Mouse (Mus musculus) megakaryocyte, embryonic 14.5 days (primary cell): ENCODE measurements at regions not wholly inside any gene's neighbourhood (a gene's known extent, or its start where the extent isn't known, plus 50 kb on each side); places are given as distances from the start of the nearest gene placed in this dataset.

Experiments
- H3K27me3 ChIP-seq: replicated peaks from 2 replicates; pipeline ENCODE3; 2012; ENCODE audit warnings: inconsistent platforms
- H3K36me3 ChIP-seq: replicated peaks from 2 replicates; pipeline ENCODE3; 2012; ENCODE audit warnings: low read length, inconsistent platforms, mixed read lengths
- H3K4me1 ChIP-seq: 2 replicates; pipeline ENCODE4 v1.6.1; 2012; ENCODE audit warnings: inconsistent platforms
- H3K4me3 ChIP-seq: replicated peaks from 2 replicates; pipeline ENCODE3; 2012; ENCODE audit warnings: moderate library complexity, mild to moderate bottlenecking, inconsistent platforms
- H3K9me3 ChIP-seq: 2 replicates; pipeline ENCODE4 v1.6.1; 2012; ENCODE audit warnings: inconsistent platforms
- FLI1 ChIP-seq: IDR thresholded peaks from 2 replicates; pipeline ENCODE4 v1.6.1; 2012; ENCODE audit warnings: low read length, inconsistent platforms, mixed read lengths
- GATA1 ChIP-seq: IDR thresholded peaks from 3 replicates; pipeline ENCODE4 v1.6.1; 2012; ENCODE audit warnings: mixed read lengths, low read length, inconsistent platforms, borderline replicate concordance

DNA sequence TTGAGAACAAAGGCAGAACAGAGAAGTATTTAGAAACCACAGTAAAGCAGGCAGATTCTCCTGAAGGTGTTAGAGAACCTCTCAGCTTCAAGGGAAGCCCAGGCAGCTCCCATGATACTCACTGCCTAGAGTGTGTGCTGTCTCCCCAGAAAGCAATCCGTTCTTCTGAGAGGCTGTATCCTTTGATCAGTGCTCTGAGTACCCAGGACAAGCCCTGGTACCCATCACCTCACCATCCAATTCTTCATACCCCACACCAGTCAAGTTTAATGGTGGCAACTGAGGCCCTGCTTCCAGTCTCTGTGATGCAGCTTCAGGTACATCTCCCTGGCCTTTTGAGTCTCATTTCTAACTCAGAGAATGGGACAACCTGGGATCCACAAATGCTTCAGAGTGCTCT, 242.1 kb upstream of the Xylt1 start:
- Histone ChIP-seq H3K4me1 (no peaks in the 10 kb centered on the region), H3K36me3 (no peaks in the 10 kb centered on the region), H3K4me3 (no peak overlapping the region), H3K27me3 (no peaks in the 10 kb centered on the region), H3K9me3 (peaks cover 23% of the 10 kb centered on the region)
- TF ChIP-seq FLI1 (no peak), GATA1 (no peak)

DNA sequence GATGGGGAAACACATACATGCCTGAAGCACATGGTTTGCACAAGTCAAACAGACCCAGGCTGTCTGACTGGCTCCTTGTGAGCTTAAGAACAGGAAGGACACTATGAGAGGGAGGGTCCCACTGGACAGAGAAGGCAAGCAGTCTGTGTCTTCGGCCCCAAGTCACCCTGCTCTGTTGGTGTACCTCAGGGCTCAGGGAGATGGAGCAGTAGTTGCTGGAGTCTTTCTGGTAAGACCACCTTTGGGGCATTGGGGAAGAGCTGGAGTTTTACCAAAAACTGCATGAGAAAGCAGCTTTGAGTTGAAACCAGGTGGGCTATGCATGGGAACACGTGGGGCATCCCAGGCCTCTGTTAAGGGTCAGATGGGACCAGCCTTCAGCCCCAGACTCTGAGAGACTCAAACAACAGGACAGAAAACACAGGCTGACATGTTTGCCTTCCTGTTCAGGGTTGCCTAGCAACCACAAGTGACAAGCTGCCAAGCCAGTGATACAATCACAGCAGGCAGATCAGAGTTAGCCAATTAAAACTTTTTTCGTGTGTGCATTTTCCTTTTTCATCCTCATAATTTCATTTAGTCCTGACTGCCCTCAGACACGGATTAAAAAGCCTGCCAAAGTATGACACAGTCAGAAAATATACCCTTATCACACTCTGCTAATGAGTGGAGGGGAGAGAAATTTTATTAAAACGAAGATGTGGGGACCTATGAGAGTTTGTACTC, 241.4 kb upstream of the Xylt1 start:
- no peak overlapping the region for H3K4me3 ChIP-seq
- TF ChIP-seq FLI1 (no peak), GATA1 (no peak)

DNA sequence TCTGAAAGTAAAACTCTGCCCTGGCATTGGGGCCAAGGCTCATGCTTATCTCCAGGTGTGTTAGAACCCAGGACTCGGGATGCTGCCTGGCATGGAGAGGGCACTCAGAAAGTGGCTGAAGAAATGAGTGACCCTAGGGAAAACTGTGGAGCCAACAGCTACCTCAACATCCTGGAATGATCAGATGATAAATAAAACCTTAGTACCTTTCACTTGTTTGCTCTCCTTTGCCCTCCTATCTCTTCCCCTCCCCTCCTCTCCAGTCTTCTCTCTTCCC, 240.9 kb upstream of the Xylt1 start:
- Histone ChIP-seq H3K4me3 (no peak overlapping the region), H3K36me3 (no peaks in the 10 kb centered on the region), H3K27me3 (no peaks in the 10 kb centered on the region), H3K4me1 (no peaks in the 10 kb centered on the region), H3K9me3 (peaks cover 18% of the 10 kb centered on the region)
- TF ChIP-seq GATA1, result no peak
- TF ChIP-seq FLI1, result no peak

More for the DNA sequence above, 241.4 kb upstream of the Xylt1 start:
- Histone ChIP-seq H3K36me3 (no peaks in the 10 kb centered on the region), H3K27me3 (no peaks in the 10 kb centered on the region), H3K4me1 (no peaks in the 10 kb centered on the region), H3K9me3 (peaks cover 23% of the 10 kb centered on the region)

DNA sequence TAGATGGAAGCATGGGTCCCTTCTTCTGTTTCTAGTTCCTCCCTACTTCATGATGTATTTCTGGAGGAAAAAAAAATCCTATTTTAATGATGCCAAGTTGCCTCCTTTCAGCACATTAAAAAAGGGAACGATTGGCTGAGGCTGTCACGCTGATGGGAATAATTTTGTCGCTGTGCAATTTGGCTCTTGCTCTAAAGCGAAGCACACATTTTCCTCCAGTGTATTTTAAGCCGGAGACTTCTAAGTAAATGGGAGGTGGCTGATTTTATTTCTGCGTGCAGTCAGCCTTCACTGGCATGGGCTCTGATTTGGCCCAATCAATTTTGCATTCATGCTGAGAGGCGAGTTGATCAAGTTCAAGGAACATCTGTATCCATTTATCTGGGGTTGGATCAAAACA, 234.0 kb upstream of the Xylt1 start:
- TF ChIP-seq GATA1 (no peak), FLI1 (no peak)
- Histone ChIP-seq H3K4me3 (no peak overlapping the region), H3K9me3 (no peaks in the 10 kb centered on the region), H3K4me1 (no peaks in the 10 kb centered on the region), H3K27me3 (no peaks in the 10 kb centered on the region), H3K36me3 (no peaks in the 10 kb centered on the region)

DNA sequence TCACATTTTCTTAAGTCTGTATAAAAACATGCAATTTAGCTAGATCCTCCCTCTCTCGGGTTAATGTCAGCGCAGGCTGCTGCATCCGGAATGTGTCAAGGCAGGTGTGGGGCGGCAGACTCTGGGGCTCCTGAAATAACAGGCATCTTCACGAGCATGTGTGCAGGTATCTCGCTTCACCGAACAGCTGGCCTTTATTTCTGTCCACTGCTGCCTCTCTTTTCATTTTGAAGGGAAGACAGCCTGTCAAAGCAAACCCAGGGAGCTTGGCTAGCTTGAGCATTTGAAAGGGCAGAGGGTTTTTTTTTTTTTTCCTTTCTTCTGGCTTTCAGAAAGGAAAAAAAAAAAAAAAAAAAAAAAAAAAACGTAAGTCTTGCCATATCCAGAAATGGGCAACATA, 230.4 kb upstream of the Xylt1 start:
- TF ChIP-seq GATA1 (no peak), FLI1 (no peak)
- Histone ChIP-seq H3K9me3 (no peaks in the 10 kb centered on the region), H3K4me3 (no peak overlapping the region), H3K36me3 (no peaks in the 10 kb centered on the region), H3K27me3 (no peaks in the 10 kb centered on the region), H3K4me1 (no peaks in the 10 kb centered on the region)

DNA sequence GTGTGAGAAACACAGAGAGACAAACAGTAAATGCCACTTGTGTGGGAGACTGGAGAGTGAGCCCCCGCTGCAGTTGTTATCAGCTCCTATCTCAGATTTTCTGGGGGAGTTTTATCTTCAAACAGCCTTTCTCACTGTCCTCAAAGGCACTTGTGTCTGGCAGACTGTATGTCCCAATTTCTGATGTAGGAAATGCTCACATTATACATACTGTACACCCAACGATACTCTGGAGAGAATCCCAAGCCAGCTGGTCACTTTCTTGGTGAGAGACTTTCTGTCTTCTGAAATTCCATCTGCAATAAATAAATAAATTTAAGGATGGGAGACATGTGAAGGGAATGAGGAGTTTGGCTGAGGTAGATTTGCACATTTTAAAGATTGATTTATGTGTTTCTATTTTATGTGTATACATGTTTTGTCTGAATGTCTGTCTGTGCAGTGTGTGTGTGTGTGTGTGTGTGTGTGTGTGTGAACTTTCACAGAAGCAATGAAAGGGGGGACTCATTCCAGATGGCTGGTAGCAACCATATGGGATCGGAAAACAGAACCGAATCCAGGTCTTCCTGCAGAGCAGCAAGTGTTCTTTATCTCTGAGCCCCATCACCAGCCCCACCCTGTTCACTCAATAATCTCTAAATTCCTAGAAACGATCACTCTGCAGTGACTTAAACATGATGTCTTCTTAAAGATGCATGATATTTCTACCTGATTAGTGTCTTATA, 226.8 kb upstream of the Xylt1 start:
- TF ChIP-seq FLI1 (no peak), GATA1 (no peak)
- H3K4me1 ChIP-seq, result no peaks in the 10 kb centered on the region
- no peaks in the 10 kb centered on the region for H3K9me3 ChIP-seq
- no peaks in the 10 kb centered on the region for H3K27me3 ChIP-seq
- no peak overlapping the region for H3K4me3 ChIP-seq
- no peaks in the 10 kb centered on the region for H3K36me3 ChIP-seq

DNA sequence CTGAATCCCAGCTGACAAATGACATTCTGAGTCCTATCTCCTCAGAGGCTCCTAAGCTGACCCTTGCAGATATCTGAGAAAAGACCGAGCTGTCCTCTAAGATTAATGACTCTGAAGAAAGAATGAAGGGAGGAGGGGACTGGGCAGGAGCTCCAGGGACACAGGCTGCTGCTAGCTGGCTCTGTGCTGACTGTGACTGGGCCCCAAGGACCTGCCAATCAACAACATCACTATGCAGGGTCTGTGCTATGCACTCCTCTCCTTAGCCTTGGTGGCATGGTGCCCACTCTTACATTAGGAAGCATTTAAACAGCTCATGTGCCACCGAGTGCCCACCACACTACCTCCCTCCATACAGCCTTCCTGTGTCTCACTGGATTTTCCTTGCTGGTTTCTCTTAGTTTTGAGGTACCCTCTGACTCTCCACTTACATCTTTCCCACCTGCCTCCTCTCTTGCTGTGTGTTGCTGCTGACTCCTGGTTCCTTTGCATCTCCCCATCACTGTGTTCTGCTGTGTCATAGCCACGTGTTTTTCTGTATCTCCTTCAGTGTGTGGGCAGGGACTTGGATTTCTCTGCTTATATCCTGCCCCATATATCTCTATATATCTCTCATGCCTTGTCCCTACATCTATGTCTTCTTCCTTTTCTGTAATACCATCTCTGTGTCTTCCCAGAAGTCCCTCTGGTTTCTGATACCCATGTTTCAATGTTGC, 219.4 kb upstream of the Xylt1 start:
- no peaks in the 10 kb centered on the region for H3K27me3 ChIP-seq
- H3K36me3 ChIP-seq, result no peaks in the 10 kb centered on the region
- TF ChIP-seq GATA1, result no peak
- TF ChIP-seq FLI1, result no peak
- peak overlapping the region; percentile 17 for H3K4me3 ChIP-seq
- no peaks in the 10 kb centered on the region for H3K9me3 ChIP-seq
- H3K4me1 ChIP-seq, result peaks cover 6% of the 10 kb centered on the region

DNA sequence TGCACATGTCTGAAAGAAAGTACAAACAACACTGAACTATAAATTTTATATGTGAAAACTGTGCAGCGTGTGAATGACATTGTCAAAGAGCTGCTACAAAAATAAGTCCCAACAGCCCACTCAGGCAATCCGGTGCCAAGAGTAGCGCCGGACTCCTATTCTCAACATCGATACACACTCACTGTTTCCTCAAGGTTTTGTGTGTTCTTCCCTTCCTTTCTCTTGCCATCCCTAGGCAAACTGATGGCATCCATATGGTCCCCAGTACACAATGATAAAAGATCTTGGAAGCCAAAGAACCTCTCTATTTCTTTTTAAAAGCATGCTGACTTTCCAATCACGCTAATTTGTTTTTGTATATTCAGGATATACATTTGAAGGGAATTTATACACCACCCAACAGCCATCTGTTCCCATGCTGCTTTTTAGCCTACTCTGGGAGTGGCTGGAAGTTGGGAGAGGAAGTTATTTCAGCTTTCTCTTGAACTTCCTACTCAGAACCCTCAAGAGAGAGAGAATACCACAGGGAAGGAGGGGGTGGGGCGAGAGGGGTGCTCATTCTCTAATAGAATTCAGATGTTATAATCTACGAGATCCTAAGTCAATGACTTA, 205.9 kb upstream of the Xylt1 start:
- TF ChIP-seq GATA1 (no peak), FLI1 (no peak)
- no peak overlapping the region for H3K4me3 ChIP-seq
- no peaks in the 10 kb centered on the region for H3K36me3 ChIP-seq
- H3K27me3 ChIP-seq, result no peaks in the 10 kb centered on the region
- H3K9me3 ChIP-seq, result peaks cover 19% of the 10 kb centered on the region
- H3K4me1 ChIP-seq, result no peaks in the 10 kb centered on the region

DNA sequence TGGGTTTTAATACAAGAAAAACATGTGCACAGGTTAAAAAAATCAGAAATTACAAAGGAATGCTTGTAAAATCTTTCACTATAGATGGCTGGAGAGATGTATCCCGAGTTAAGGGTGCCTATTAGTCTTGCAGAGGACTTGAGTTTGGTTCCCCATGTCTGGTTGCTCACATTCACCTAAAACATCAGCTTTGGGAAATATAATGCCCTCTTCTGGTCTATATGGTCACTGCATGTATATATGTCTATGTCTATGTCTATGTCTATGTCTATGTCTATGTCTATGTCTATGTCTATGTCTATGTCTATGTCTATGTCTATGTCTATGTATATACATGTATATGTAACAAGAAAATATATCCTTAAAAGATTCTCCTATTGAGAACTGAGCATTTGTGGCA, 196.8 kb upstream of the Xylt1 start:
- Histone ChIP-seq H3K4me3 (no peak overlapping the region), H3K4me1 (no peaks in the 10 kb centered on the region), H3K9me3 (0 out of 2 replicates have a peak, but pooled peaks cover 2% of the 10 kb centered on the region), H3K36me3 (no peaks in the 10 kb centered on the region), H3K27me3 (no peaks in the 10 kb centered on the region)
- TF ChIP-seq GATA1, result no peak
- TF ChIP-seq FLI1, result no peak

DNA sequence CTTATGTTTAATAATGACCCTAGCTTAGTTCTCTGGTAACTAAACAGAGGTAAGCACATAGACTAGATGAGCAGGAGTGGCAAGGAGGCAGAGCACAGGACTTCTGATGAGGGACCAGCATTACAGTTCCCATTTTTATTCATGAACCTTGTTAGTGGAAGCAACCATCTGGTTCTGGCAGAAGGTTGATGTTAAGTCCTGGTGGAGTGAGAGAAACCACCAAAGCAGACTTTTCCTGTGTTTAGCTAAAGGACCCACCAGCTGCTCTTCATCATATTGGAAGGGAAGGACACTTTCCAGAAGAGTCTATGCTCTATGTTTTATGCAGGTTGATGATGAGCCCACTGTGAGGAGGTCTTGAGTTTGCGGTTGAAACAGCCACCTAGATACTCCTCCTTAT, 194.9 kb upstream of the Xylt1 start:
- TF ChIP-seq GATA1 (no peak), FLI1 (no peak)
- no peaks in the 10 kb centered on the region for H3K9me3 ChIP-seq

More for the DNA sequence above, 194.9 kb upstream of the Xylt1 start:
- Histone ChIP-seq H3K36me3 (no peaks in the 10 kb centered on the region), H3K4me1 (no peaks in the 10 kb centered on the region), H3K4me3 (no peak overlapping the region), H3K27me3 (no peaks in the 10 kb centered on the region)
